Mouse (Mus musculus) adrenal gland, postnatal 36 days (tissue): ENCODE measurements around the gene Vmn1r103. TPM values are rescaled to one million over a fixed set of nuclear protein-coding genes. Genes with fewer than 3 reads are reported as not detected.
"Not testable (repeated sequence)": the region's sequence is repeated elsewhere in the genome, so short reads cannot be mapped to it uniquely, and the experiment has no call there.

Experiments
- DNase-seq, 2 experiments: peaks; one replicate each; pipeline ENCODE4 v3.0.0; 2021; ENCODE audit warnings: mixed read lengths in 1 of 2
- long read RNA-seq, 2 experiments: library from polyadenylated mRNA; stranded (forward); transcript quantifications; one replicate each; pipeline ENCODE4 v2.0.0; 2021; ENCODE audit warnings: borderline sequencing depth in 2 of 2
- total RNA-seq, 2 experiments: library from RNA; stranded (reverse); gene quantifications; 2 replicates each; pipeline ENCODE4 v1.2.3; 2021

The Vmn1r103 gene
- total RNA-seq = not detected
- long read RNA-seq, experiment 1 = 0 reads
- long read RNA-seq, experiment 2 = 0 reads

GRCm38 (mm10) chr7:20510434-20510833 is at the start of gene Vmn1r103:
Gene Vmn1r103, minus strand, starts transcription at chr7:20510534.
- not testable (repeated sequence) for DNase-seq

GRCm38 (mm10) chr7:20545657-20546056 is 35.3 kb upstream of the Vmn1r103 start, which contains the start of gene Gm5726:
Gene Gm5726, minus strand, starts transcription at chr7:20545757.
- DNase-seq = not testable (repeated sequence)

GRCm38 (mm10) chr7:20533537-20533936 is 23.2 kb upstream of the Vmn1r103 start, which contains the start of gene Vmn1r104:
Gene Vmn1r104, plus strand, starts transcription at chr7:20533837.
- DNase-seq = not testable (repeated sequence)

DNA sequence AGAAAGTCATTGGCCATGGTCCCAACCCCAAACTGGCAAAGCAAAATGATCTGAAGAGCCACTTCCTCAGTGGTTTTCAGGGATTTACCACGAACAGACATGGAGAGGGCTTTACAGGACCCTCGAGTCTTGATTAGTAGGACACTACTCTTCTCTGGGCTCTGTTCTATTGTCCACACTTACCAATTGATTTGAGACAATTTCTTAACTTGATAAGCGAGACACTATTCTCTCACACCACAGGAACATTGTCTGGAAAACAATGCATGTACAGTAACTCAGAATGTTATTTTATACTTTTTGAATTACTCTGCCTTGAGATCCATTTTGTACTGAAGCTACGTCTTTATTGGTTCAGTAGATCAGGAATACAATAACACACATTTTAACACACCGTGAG is 35.5 kb downstream of the Vmn1r103 start, which contains the start of gene Gm10670:
TSS of gene Gm10670 (minus strand) at position 101 of the 400 bp plus-strand sequence.
- DNase-seq = not testable (repeated sequence)

Other genes with a start within 250 kb of the Vmn1r103 start
- gene Gm5890, start 247.7 kb downstream of the Vmn1r103 start, total RNA-seq = not detected
- gene Gm4133, start 176.5 kb downstream of the Vmn1r103 start, total RNA-seq = not detected
- not detected for gene Gm5728, start 135.1 kb downstream of the Vmn1r103 start, total RNA-seq
- gene Vmn1r100, start 92.6 kb downstream of the Vmn1r103 start, total RNA-seq = not detected
- gene Vmn1r101, start 67.9 kb downstream of the Vmn1r103 start, total RNA-seq = not detected
- gene Gm10670, start 35.6 kb downstream of the Vmn1r103 start, total RNA-seq = not detected
- not detected for gene Vmn1r104, start 23.3 kb upstream of the Vmn1r103 start, total RNA-seq
- not detected for gene Gm5726, start 35.2 kb upstream of the Vmn1r103 start, total RNA-seq
- gene Gm4141, start 65.7 kb upstream of the Vmn1r103 start, total RNA-seq = not detected
- not detected for gene Gm4513, start 88.5 kb upstream of the Vmn1r103 start, total RNA-seq
- not detected for gene Vmn1r107, start 158.4 kb upstream of the Vmn1r103 start, total RNA-seq
- not detected for gene Vmn1r111, start 192.7 kb upstream of the Vmn1r103 start, total RNA-seq
- gene Gm10668, start 220.1 kb upstream of the Vmn1r103 start, total RNA-seq = not detected